Mouse (Mus musculus): Measurements from ENCODE around the gene Gm45015. TPM values are rescaled to one million over a fixed set of nuclear protein-coding genes. Genes with fewer than 3 reads are reported as not detected.

Gene Gm45015
- total and polyA plus RNA-seq, 3 experiments, result not detected

GRCm38 (mm10) chrX:73342483-73342895, 5.8 kb upstream of the Gm45015 start, which contains the start of gene Zfp275:
Gene Zfp275 (plus strand): TSS chrX:73342621.
- peak; percentile 76 for DNase-seq (ENCODE audit: low read depth, low spot score)
- 0 out of 2 replicates have a peak within 1 kb of the TSS, but pooled peaks have one; percentile 1 for H3K27ac ChIP-seq (ENCODE audit: control insufficient read depth, low read depth, low read length)
- TF ChIP-seq ZMIZ1 (IDR thresholded peaks at IDR 0.05; ENCODE audit: low read depth, low read length) (no peak), MEF2A (IDR thresholded peaks at IDR 0.05; ENCODE audit: extremely low read depth, insufficient replicate concordance, low read depth, low read length, poor library complexity, severe bottlenecking) (no peak), POLR2AphosphoS5 (IDR thresholded peaks at IDR 0.05; ENCODE audit: borderline replicate concordance, low read depth, low read length) (no peak), NRF1 (IDR thresholded peaks at IDR 0.05; ENCODE audit: insufficient read depth, low read depth, low read length, poor library complexity, severe bottlenecking) (no peak), CTCF (IDR thresholded peaks at IDR 0.05 in 2 of 3, conservative IDR thresholded peaks at IDR 0.05 in 1 of 3; ENCODE audit: control insufficient read depth in 1 of 3, insufficient read depth in 1 of 3, low read depth in 2 of 3, low read length in 3 of 3, poor library complexity in 1 of 3, severe bottlenecking in 1 of 3) (no peak), HCFC1 (IDR thresholded peaks at IDR 0.05; ENCODE audit: low read depth, low read length) (0 out of 2 replicates have a peak, but pooled peaks have one; percentile 10), UBTF (IDR thresholded peaks at IDR 0.05; ENCODE audit: borderline replicate concordance, insufficient read depth, low read depth, low read length) (no peak), MXI1 (IDR thresholded peaks at IDR 0.05; ENCODE audit: low read depth, low read length) (peak; percentile 64; the same call in 1 of the 2 replicates), POLR2A (IDR thresholded peaks at IDR 0.05; ENCODE audit: control insufficient read depth in 1 of 2, insufficient read depth in 1 of 2, low read depth in 1 of 2, low read length in 2 of 2, poor library complexity in 1 of 2) (peak; percentile 60 to 70; a peak in 3 of 4 replicates), MYB (IDR thresholded peaks at IDR 0.05; ENCODE audit: low read depth, low read length) (no peak), USF2 (IDR thresholded peaks at IDR 0.05; ENCODE audit: borderline replicate concordance in 1 of 2, insufficient read depth in 1 of 2, low read depth in 1 of 2, low read length in 2 of 2) (no peak), ZNF384 (IDR thresholded peaks at IDR 0.05; ENCODE audit: low read depth, low read length) (no peak), USF1 (IDR thresholded peaks at IDR 0.05; ENCODE audit: low read depth, low read length) (no peak), ZC3H11A (IDR thresholded peaks at IDR 0.05; ENCODE audit: low read depth, low read length) (no peak), TCF12 (IDR thresholded peaks at IDR 0.05; ENCODE audit: low read depth, low read length) (peak; percentile 35; the same call in 1 of the 2 replicates), EP300 (IDR thresholded peaks at IDR 0.05; ENCODE audit: low read depth in 1 of 2, low read length in 2 of 2) (no peak), GATA1 (IDR thresholded peaks at IDR 0.05; ENCODE audit: low read depth, low read length) (no peak), RCOR1 (IDR thresholded peaks at IDR 0.05; ENCODE audit: low read depth, low read length) (no peak), SMC3 (IDR thresholded peaks at IDR 0.05; ENCODE audit: low read depth, low read length) (no peak), KAT2A (conservative IDR thresholded peaks at IDR 0.05; ENCODE audit: low read depth, low read length) (no peak), MAFK (IDR thresholded peaks at IDR 0.05; ENCODE audit: borderline replicate concordance, low read depth, low read length) (no peak), SIN3A (IDR thresholded peaks at IDR 0.05; ENCODE audit: low read length) (0 out of 2 replicates have a peak, but pooled peaks have one; percentile 39), E2F4 (IDR thresholded peaks at IDR 0.05; ENCODE audit: borderline replicate concordance, low read depth, low read length) (no peak), TBP (IDR thresholded peaks at IDR 0.05; ENCODE audit: low read depth, low read length) (no peak), GABPA (IDR thresholded peaks at IDR 0.05; ENCODE audit: low read depth, low read length) (no peak), ETS1 (IDR thresholded peaks at IDR 0.05; ENCODE audit: low read depth, low read length) (no peak), MAZ (IDR thresholded peaks at IDR 0.05; ENCODE audit: low read depth, low read length) (no peak), ELF1 (IDR thresholded peaks at IDR 0.05; ENCODE audit: low read depth, low read length) (no peak), NELFE (IDR thresholded peaks at IDR 0.05; ENCODE audit: low read depth, low read length) (peak; percentile 54), CHD2 (IDR thresholded peaks at IDR 0.05; ENCODE audit: low read length) (no peak), ZKSCAN1 (IDR thresholded peaks at IDR 0.05; ENCODE audit: low read depth, low read length) (no peak)
- peak within 1 kb of the TSS; percentile 77 for H3K9ac ChIP-seq (ENCODE audit: control insufficient read depth, low read depth, low read length, poor library complexity, severe bottlenecking)
- H3K4me1 ChIP-seq (ENCODE audit: control insufficient read depth in 1 of 2, insufficient read depth in 2 of 2, low read length in 2 of 2), result peaks cover 6 to 7% of the 10 kb centered on the region in 2 experiments
- no peaks in the 10 kb centered on the region for H3K9me3 ChIP-seq (replicated peaks; ENCODE audit: insufficient read depth, low read length)
- H3K27me3 ChIP-seq (ENCODE audit: control insufficient read depth in 1 of 2, insufficient read depth in 2 of 2, low read length in 2 of 2), result no peaks in the 10 kb centered on the region
- H3K4me3 ChIP-seq (ENCODE audit: control insufficient read depth in 1 of 2, insufficient read depth in 1 of 2, low read depth in 2 of 2, low read length in 2 of 2), result peak within 1 kb of the TSS; percentile 57 to 94
- H3K79me2 ChIP-seq (ENCODE audit: control insufficient read depth, insufficient read depth, low read length, poor library complexity), result peaks cover 3% of the 10 kb centered on the region; the same call in 1 of the 2 replicates
- H3K36me3 ChIP-seq (ENCODE audit: control insufficient read depth in 1 of 2, insufficient read depth in 2 of 2, low read length in 2 of 2), result peaks cover 0 to 15% of the 10 kb centered on the region in 2 experiments; a peak in 2 of 4 replicates
